In genomic region chr9:51455690-51456089, GRCm38 (mm10) we compare ENCODE assay signal across 21 mouse cellular contexts.
DNase-seq lines count a peak whose midpoint lies in the region; ATAC-seq and TF ChIP-seq lines count a peak whose summit lies in the region.
"Had no signal": no experiment of that assay in that cellular context is flagged by ENCODE, and none has a peak within 500 bp of the region (broad histone marks: within the 10 kb centered on the region; RNA-seq: fewer than 3 reads in every experiment).

No protein-coding gene starts in this region.

- H3K27me3 ChIP-seq in lung, embryonic 14.5 days (ENCODE audit: insufficient read depth, low read length): no peaks in the 10 kb centered on the region
- H3K27me3 ChIP-seq in Patski: no peaks in the 10 kb centered on the region
- H3K27me3 ChIP-seq in intestine, embryonic 15.5 days (replicated peaks): no peaks in the 10 kb centered on the region
- H3K27me3 ChIP-seq: heart, embryonic 12.5 days; limb, embryonic 12.5 days; liver, embryonic 13.5 days; stomach, embryonic 15.5 days had no signal

- 57% methylated on average over 2 of the region's 2 CpGs for WGBS in lung, embryonic 14.5 days
- WGBS in intestine, embryonic 15.5 days: 61% methylated on average over 2 of the region's 2 CpGs

- no peaks in the 10 kb centered on the region for H3K36me3 ChIP-seq in lung, embryonic 14.5 days (ENCODE audit: insufficient read depth)
- H3K36me3 ChIP-seq in intestine, embryonic 15.5 days: no peaks in the 10 kb centered on the region
- H3K36me3 ChIP-seq: heart, embryonic 12.5 days; limb, embryonic 12.5 days; liver, embryonic 13.5 days; stomach, embryonic 15.5 days had no signal

- POLR2A ChIA-PET in Patski (lab: Charles Lee): interaction anchor here (0.8 kb wide), 1 partner anchor 176 kb away, joined by 5 read pairs; no protein-coding TSS in a partner anchor

- in situ Hi-C loops in Patski (cut with MboI; ENCODE audit: low pct_unique_long_range_greater_than_20kb): no loop called here

- peak; percentile 18 to 36 for DNase-seq in heart, adult 18-20 months
- no peak for DNase-seq in heart, postnatal 4 days
- peak; percentile 46 for DNase-seq in lung, embryonic 14.5 days
- no peak for DNase-seq in lung, adult 18-20 months
- peak; percentile 12 for DNase-seq in Patski (ENCODE audit: low read depth, low spot score)
- no peak for DNase-seq in adrenal gland, postnatal 14 days
- DNase-seq: adrenal gland, postnatal 25 days; cerebellum, adult 9-11 months; gastrocnemius, adult 2 months; heart, postnatal 10 days; kidney, adult 18-20 months; kidney, postnatal 10 days; liver, embryonic 13.5 days; lung, postnatal 10 days; thymus, postnatal 36 days had no signal

- TF ChIP-seq CTCF in lung, embryonic 14.5 days (IDR thresholded peaks at IDR 0.05; ENCODE audit: low read depth): no peak
- no peak for TF ChIP-seq CTCF in Patski (IDR thresholded peaks at IDR 0.05)

- H3K27ac ChIP-seq in lung, embryonic 14.5 days (ENCODE audit: low read depth): peak overlapping the region; percentile 79; the same call in 1 of the 2 replicates
- peak overlapping the region; percentile 28; the same call in 1 of the 2 replicates for H3K27ac ChIP-seq in intestine, embryonic 15.5 days
- H3K27ac ChIP-seq: gastrocnemius, adult 2 months; limb, embryonic 12.5 days; liver, embryonic 13.5 days; stomach, embryonic 15.5 days had no signal

- ATAC-seq in lung, embryonic 14.5 days (ENCODE audit: insufficient read depth): no peak
- ATAC-seq in Patski: no peak
- no peak for ATAC-seq in intestine, embryonic 15.5 days
- ATAC-seq: hindbrain, embryonic 16.5 days had no signal

- no peaks in the 10 kb centered on the region for H3K9me3 ChIP-seq in lung, embryonic 14.5 days (ENCODE audit: low read depth, low read length)
- no peaks in the 10 kb centered on the region for H3K9me3 ChIP-seq in intestine, embryonic 15.5 days
- H3K9me3 ChIP-seq: heart, embryonic 12.5 days; limb, embryonic 12.5 days; liver, embryonic 13.5 days; stomach, embryonic 15.5 days had no signal

- H3K4me1 ChIP-seq in lung, embryonic 14.5 days (ENCODE audit: insufficient read depth): peaks cover 5% of the 10 kb centered on the region; the same call in 1 of the 2 replicates
- no peaks in the 10 kb centered on the region for H3K4me1 ChIP-seq in intestine, embryonic 15.5 days (replicated peaks)
- H3K4me1 ChIP-seq: heart, embryonic 12.5 days; limb, embryonic 12.5 days; liver, embryonic 13.5 days; stomach, embryonic 15.5 days had no signal

- no peak overlapping the region for H3K4me2 ChIP-seq in lung, embryonic 14.5 days
- no peak overlapping the region for H3K4me2 ChIP-seq in intestine, embryonic 15.5 days (replicated peaks)
- H3K4me2 ChIP-seq: heart, embryonic 12.5 days; limb, embryonic 12.5 days; liver, embryonic 13.5 days; midbrain, embryonic 11.5 days; stomach, embryonic 15.5 days had no signal

- no peak overlapping the region for H3K9ac ChIP-seq in lung, embryonic 14.5 days
- no peak overlapping the region for H3K9ac ChIP-seq in intestine, embryonic 15.5 days
- H3K9ac ChIP-seq: heart, embryonic 12.5 days; limb, embryonic 12.5 days; liver, embryonic 13.5 days; stomach, embryonic 15.5 days had no signal

- CTCF ChIA-PET in Patski (lab: Charles Lee): no interaction called here

- H3K4me3 ChIP-seq in lung, embryonic 14.5 days (ENCODE audit: low read depth, low read length): no peak overlapping the region
- H3K4me3 ChIP-seq in intestine, embryonic 15.5 days (replicated peaks): no peak overlapping the region
- H3K4me3 ChIP-seq: gastrocnemius, adult 2 months; heart, embryonic 12.5 days; limb, embryonic 12.5 days; liver, embryonic 13.5 days; stomach, embryonic 15.5 days had no signal

Comparison
In these comparisons a context has a peak if more than half of its experiments do, and no peak if none do; other contexts are left out.
1. DNase-seq: peak in heart, adult 18-20 months (2 of 2), lung, embryonic 14.5 days (single experiment) and Patski (single experiment); none in heart, postnatal 4 days (single experiment), lung, adult 18-20 months (0 of 2) and adrenal gland, postnatal 14 days (single experiment).